Mouse (Mus musculus) forebrain, embryonic 11.5 days (tissue): ENCODE results near the gene Cnn3. TPM values are rescaled to one million over a fixed set of nuclear protein-coding genes. Genes with fewer than 3 reads are reported as not detected.

ENCODE experiments used
- ATAC-seq: fragments of 200-750 bp; cut with Nextera tagmentation; replicated peaks from 2 replicates; pipeline ENCODE4 v1.8.0; 2017; ENCODE audit warnings: moderate TSS enrichment; ENCODE audit not compliant: low FRiP score
- DNase-seq: peaks from one replicate; pipeline ENCODE4 v3.0.0-alpha.2; 2017; ENCODE audit warnings: low spot score
- H3K27ac ChIP-seq: fragments of 300-500 bp; sonication (generic); 2 replicates; pipeline ENCODE4 v1.5.1; 2014; ENCODE audit warnings: low read depth, low read length
- H3K27me3 ChIP-seq: fragments of 300-500 bp; sonication (generic); 2 replicates; pipeline ENCODE4 v1.6.1; 2014; ENCODE audit warnings: mild to moderate bottlenecking, low read length, mixed read lengths; ENCODE audit not compliant: control insufficient read depth, insufficient read depth
- H3K36me3 ChIP-seq: fragments of 300-500 bp; sonication (generic); 2 replicates; pipeline ENCODE4 v1.6.1; 2014; ENCODE audit warnings: mild to moderate bottlenecking, low read length, moderate library complexity, mixed read lengths; ENCODE audit not compliant: control insufficient read depth, insufficient read depth
- H3K4me1 ChIP-seq: fragments of 300-500 bp; sonication (generic); replicated peaks from 2 replicates; pipeline ENCODE4 v1.6.1; 2014; ENCODE audit warnings: low read length, mixed read lengths; ENCODE audit not compliant: control insufficient read depth, insufficient read depth
- H3K4me2 ChIP-seq: fragments of 300-500 bp; sonication (generic); 2 replicates; pipeline ENCODE4 v1.6.1; 2014; ENCODE audit warnings: low read depth, mild to moderate bottlenecking, low read length, moderate library complexity, mixed read lengths; ENCODE audit not compliant: severe bottlenecking
- H3K4me3 ChIP-seq: fragments of 300-500 bp; sonication (generic); 2 replicates; pipeline ENCODE4 v1.5.1; 2014; ENCODE audit warnings: low read depth, low read length
- H3K9ac ChIP-seq: fragments of 300-500 bp; sonication (generic); 2 replicates; pipeline ENCODE4 v1.6.1; 2014; ENCODE audit warnings: low read length
- H3K9me3 ChIP-seq: fragments of 300-500 bp; sonication (generic); 2 replicates; pipeline ENCODE4 v1.6.1; 2016; ENCODE audit warnings: low read length, mixed read lengths; ENCODE audit not compliant: control insufficient read depth
- WGBS: fragments of 180-500 bp; shearing (Covaris S2); extraction: QIAGEN DNeasy Blood & Tissue Kit; methylation state at CpG from one replicate; pipeline ENCODE4 v1.1.7; 2014; 5-methylcytosine and 5-hydroxymethylcytosine counted together
- polyA plus RNA-seq: library from polyadenylated mRNA; unstranded; fragments of >200 nt; fragmentation: Nextera tagmentation; extraction: Ambion mirVana; gene quantifications from 2 replicates; pipeline ENCODE4 v1.2.1, GENCODE M21; 2014

The Cnn3 gene
- polyA plus RNA-seq, 1 experiment from 2014 or later, result 954 TPM

GRCm38 (mm10) chr3:121448606-121449005 lies 22.3 kb downstream of the Cnn3 start:
- peaks cover 3% of the 10 kb centered on the region for H3K9me3 ChIP-seq
- H3K36me3 ChIP-seq, result peaks cover 14% of the 10 kb centered on the region
- H3K4me1 ChIP-seq, result peaks cover 12% of the 10 kb centered on the region
- no peak overlapping the region for H3K27ac ChIP-seq
- H3K4me2 ChIP-seq, result 0 out of 2 replicates have a peak overlapping the region, but pooled peaks have one; percentile 8
- DNase-seq (no peak), ATAC-seq (peak; percentile 65)
- H3K27me3 ChIP-seq, result no peaks in the 10 kb centered on the region
- H3K4me3 ChIP-seq, result no peak overlapping the region
- no peak overlapping the region for H3K9ac ChIP-seq
- WGBS, result 70% methylated on average over 8 of the region's 8 CpGs

GRCm38 (mm10) chr3:121449527-121449926 lies 23.2 kb downstream of the Cnn3 start:
- no peaks in the 10 kb centered on the region for H3K27me3 ChIP-seq
- no peak overlapping the region for H3K27ac ChIP-seq
- H3K36me3 ChIP-seq, result peaks cover 11% of the 10 kb centered on the region
- DNase-seq (no peak), ATAC-seq (no peak)
- no peak overlapping the region for H3K4me2 ChIP-seq
- peaks cover under 1% of the 10 kb centered on the region for H3K9me3 ChIP-seq
- peaks cover 12% of the 10 kb centered on the region for H3K4me1 ChIP-seq
- WGBS, result 91% methylated on average over 8 of the region's 8 CpGs
- H3K9ac ChIP-seq, result no peak overlapping the region
- no peak overlapping the region for H3K4me3 ChIP-seq

- H3K9ac ChIP-seq, result no peak overlapping the region
- H3K27me3 ChIP-seq, result no peaks in the 10 kb centered on the region
- no peak overlapping the region for H3K4me2 ChIP-seq
- DNase-seq, result no peak
- H3K36me3 ChIP-seq, result peaks cover 23% of the 10 kb centered on the region
- H3K4me3 ChIP-seq, result no peak overlapping the region
- WGBS, result 65% methylated on average over 10 of the region's 10 CpGs
- H3K4me1 ChIP-seq, result peaks cover 12% of the 10 kb centered on the region
- H3K27ac ChIP-seq, result no peak overlapping the region
- no peak for ATAC-seq
- H3K9me3 ChIP-seq, result no peaks in the 10 kb centered on the region
Observed at GRCm38 (mm10) chr3:121451404-121451803, 25.1 kb downstream of the Cnn3 start.

GRCm38 (mm10) chr3:121458545-121459492 lies 32.5 kb downstream of the Cnn3 start:
- H3K36me3 ChIP-seq, result peaks cover 24% of the 10 kb centered on the region

GRCm38 (mm10) chr3:121460473-121461193 lies 34.3 kb downstream of the Cnn3 start:
- Histone ChIP-seq H3K27ac (no peak overlapping the region), H3K36me3 (peaks cover 17% of the 10 kb centered on the region), H3K27me3 (no peaks in the 10 kb centered on the region), H3K4me1 (no peaks in the 10 kb centered on the region), H3K9ac (no peak overlapping the region), H3K9me3 (no peaks in the 10 kb centered on the region), H3K4me3 (no peak overlapping the region), H3K4me2 (no peak overlapping the region)
- WGBS, result 87% methylated on average over 16 of the region's 16 CpGs
- no peak for DNase-seq
- ATAC-seq, result no peak

More at GRCm38 (mm10) chr3:121458545-121459492, 32.5 kb downstream of the Cnn3 start:
- ATAC-seq (no peak), DNase-seq (no peak)
- H3K4me1 ChIP-seq, result no peaks in the 10 kb centered on the region
- no peak overlapping the region for H3K27ac ChIP-seq
- H3K4me3 ChIP-seq, result no peak overlapping the region
- no peaks in the 10 kb centered on the region for H3K9me3 ChIP-seq
- H3K4me2 ChIP-seq, result no peak overlapping the region
- 89% methylated on average over 14 of the region's 14 CpGs for WGBS
- H3K27me3 ChIP-seq, result no peaks in the 10 kb centered on the region
- H3K9ac ChIP-seq, result no peak overlapping the region

GRCm38 (mm10) chr3:121461477-121461876 lies 35.2 kb downstream of the Cnn3 start:
- Histone ChIP-seq H3K36me3 (peaks cover 9% of the 10 kb centered on the region), H3K9me3 (no peaks in the 10 kb centered on the region), H3K27me3 (no peaks in the 10 kb centered on the region), H3K9ac (no peak overlapping the region), H3K27ac (no peak overlapping the region), H3K4me1 (peaks cover 2% of the 10 kb centered on the region; the same call in 1 of the 2 replicates), H3K4me3 (no peak overlapping the region), H3K4me2 (no peak overlapping the region)
- 93% methylated on average over 13 of the region's 13 CpGs for WGBS
- ATAC-seq, result no peak
- no peak for DNase-seq

GRCm38 (mm10) chr3:121462782-121463181 lies 36.5 kb downstream of the Cnn3 start:
- H3K9ac ChIP-seq, result no peak overlapping the region
- no peak overlapping the region for H3K27ac ChIP-seq
- H3K4me1 ChIP-seq, result peaks cover 2% of the 10 kb centered on the region; the same call in 1 of the 2 replicates
- no peak overlapping the region for H3K4me3 ChIP-seq
- H3K4me2 ChIP-seq, result no peak overlapping the region
- WGBS, result 82% methylated on average over 3 of the region's 3 CpGs
- H3K36me3 ChIP-seq, result peaks cover 5% of the 10 kb centered on the region
- H3K9me3 ChIP-seq, result no peaks in the 10 kb centered on the region
- ATAC-seq (no peak), DNase-seq (no peak)
- H3K27me3 ChIP-seq, result no peaks in the 10 kb centered on the region

- H3K4me3 ChIP-seq, result no peak overlapping the region
- no peaks in the 10 kb centered on the region for H3K36me3 ChIP-seq
- H3K4me1 ChIP-seq, result peaks cover 2% of the 10 kb centered on the region; the same call in 1 of the 2 replicates
- WGBS, result 26% methylated on average over 7 of the region's 7 CpGs
- H3K9ac ChIP-seq, result no peak overlapping the region
- ATAC-seq (no peak), DNase-seq (no peak)
- H3K4me2 ChIP-seq, result no peak overlapping the region
- H3K27me3 ChIP-seq, result no peaks in the 10 kb centered on the region
- no peaks in the 10 kb centered on the region for H3K9me3 ChIP-seq
- H3K27ac ChIP-seq, result 0 out of 2 replicates have a peak overlapping the region, but pooled peaks have one; percentile 14
Observed at GRCm38 (mm10) chr3:121464733-121465305, 38.5 kb downstream of the Cnn3 start.
